Mouse (Mus musculus): ENCODE measurements around the gene Arrdc4. TPM values are rescaled to one million over a fixed set of nuclear protein-coding genes. Genes with fewer than 3 reads are reported as not detected.

Gene Arrdc4
- total RNA-seq (2012; rRNA removed) (not detected in 2 replicates), polyA plus RNA-seq (2012; ENCODE audit: insufficient read depth in 1 of 2, insufficient read length in 2 of 2, low read depth in 1 of 2, low replicate concordance in 2 of 2, missing spikeins in 1 of 2) (not detected)

DNA sequence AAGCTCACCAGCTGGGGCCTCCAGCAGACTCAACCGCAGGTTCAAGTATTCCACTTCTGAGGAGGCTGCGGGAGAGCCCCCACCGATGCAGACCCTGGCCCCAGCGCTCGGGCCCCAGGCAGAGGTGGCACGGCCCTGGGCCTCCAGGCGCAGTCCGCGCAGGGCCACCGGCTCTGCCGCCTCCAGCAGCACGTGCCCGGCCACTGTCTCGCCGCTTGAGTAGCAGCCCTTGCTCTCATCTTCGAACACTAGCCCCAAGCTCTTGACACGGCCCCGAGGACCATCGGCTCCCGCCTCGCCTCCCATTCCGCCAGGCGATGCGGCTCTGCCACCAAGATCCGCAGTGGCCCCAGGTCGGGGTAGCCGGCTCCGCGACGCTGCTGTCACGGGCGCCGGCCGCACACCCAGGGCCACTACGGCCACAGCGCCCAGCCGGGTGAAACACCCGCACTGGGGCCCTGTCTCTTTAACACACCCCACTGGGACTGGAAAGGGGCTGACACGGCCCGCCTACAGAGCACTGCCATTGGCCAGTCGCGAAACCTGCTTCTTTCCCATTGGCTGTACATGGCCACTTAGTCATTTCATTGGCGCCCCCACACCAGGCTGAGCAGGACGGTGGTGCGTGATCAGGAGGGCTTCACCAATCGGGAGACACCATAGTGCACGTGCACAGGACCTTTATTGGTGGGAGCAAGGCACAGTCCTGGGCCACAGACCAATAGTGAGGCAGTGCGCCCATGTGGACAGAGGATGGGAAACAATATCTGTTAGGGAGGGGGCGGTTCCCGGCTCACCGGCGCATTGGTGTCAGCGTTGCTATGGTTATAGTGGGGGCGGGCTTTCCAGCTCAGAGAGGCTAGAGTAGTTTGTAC is at the start of gene Arrdc4:
TSS of gene Arrdc4 (minus strand) at position 481 of the 875 bp plus-strand sequence.
- Histone ChIP-seq H3K27ac (ENCODE audit: control insufficient read depth, low read depth, low read length) (no peak within 1 kb of the TSS), H3K27me3 (ENCODE audit: control insufficient read depth in 1 of 2, insufficient read depth in 2 of 2, low read length in 2 of 2) (no peaks in the 10 kb centered on the region), H3K9ac (ENCODE audit: control insufficient read depth, low read depth, low read length, poor library complexity, severe bottlenecking) (no peak within 1 kb of the TSS), H3K4me3 (ENCODE audit: control insufficient read depth in 1 of 2, insufficient read depth in 1 of 2, low read depth in 2 of 2, low read length in 2 of 2) (no peak within 1 kb of the TSS), H3K9me3 (replicated peaks; ENCODE audit: insufficient read depth, low read length) (no peaks in the 10 kb centered on the region), H3K79me2 (ENCODE audit: control insufficient read depth, insufficient read depth, low read length, poor library complexity) (no peaks in the 10 kb centered on the region), H3K36me3 (ENCODE audit: control insufficient read depth in 1 of 2, insufficient read depth in 2 of 2, low read length in 2 of 2) (no peaks in the 10 kb centered on the region), H3K4me1 (ENCODE audit: control insufficient read depth in 1 of 2, insufficient read depth in 2 of 2, low read length in 2 of 2) (no peaks in the 10 kb centered on the region)
- TF ChIP-seq GATA1 (IDR thresholded peaks at IDR 0.05; ENCODE audit: low read depth, low read length) (no peak), CTCF (IDR thresholded peaks at IDR 0.05 in 2 of 3, conservative IDR thresholded peaks at IDR 0.05 in 1 of 3; ENCODE audit: control insufficient read depth in 1 of 3, insufficient read depth in 1 of 3, low read depth in 2 of 3, low read length in 3 of 3, poor library complexity in 1 of 3, severe bottlenecking in 1 of 3) (no peak), UBTF (IDR thresholded peaks at IDR 0.05; ENCODE audit: borderline replicate concordance, insufficient read depth, low read depth, low read length) (no peak), NELFE (IDR thresholded peaks at IDR 0.05; ENCODE audit: low read depth, low read length) (no peak), MAZ (IDR thresholded peaks at IDR 0.05; ENCODE audit: low read depth, low read length) (no peak), EP300 (IDR thresholded peaks at IDR 0.05; ENCODE audit: low read depth in 1 of 2, low read length in 2 of 2) (no peak), RAD21 (IDR thresholded peaks at IDR 0.05; ENCODE audit: low read depth, low read length) (no peak), NRF1 (IDR thresholded peaks at IDR 0.05; ENCODE audit: insufficient read depth, low read depth, low read length, poor library complexity, severe bottlenecking) (no peak), MYB (IDR thresholded peaks at IDR 0.05; ENCODE audit: low read depth, low read length) (no peak), GABPA (IDR thresholded peaks at IDR 0.05; ENCODE audit: low read depth, low read length) (no peak), POLR2A (IDR thresholded peaks at IDR 0.05; ENCODE audit: control insufficient read depth in 1 of 2, insufficient read depth in 1 of 2, low read depth in 1 of 2, low read length in 2 of 2, poor library complexity in 1 of 2) (no peak), MEF2A (IDR thresholded peaks at IDR 0.05; ENCODE audit: extremely low read depth, insufficient replicate concordance, low read depth, low read length, poor library complexity, severe bottlenecking) (no peak), BHLHE40 (IDR thresholded peaks at IDR 0.05; ENCODE audit: borderline replicate concordance, low read depth, low read length) (no peak), USF2 (IDR thresholded peaks at IDR 0.05; ENCODE audit: borderline replicate concordance in 1 of 2, insufficient read depth in 1 of 2, low read depth in 1 of 2, low read length in 2 of 2) (no peak), RCOR1 (IDR thresholded peaks at IDR 0.05; ENCODE audit: low read depth, low read length) (no peak), TBP (IDR thresholded peaks at IDR 0.05; ENCODE audit: low read depth, low read length) (no peak), MXI1 (IDR thresholded peaks at IDR 0.05; ENCODE audit: low read depth, low read length) (no peak), SIN3A (IDR thresholded peaks at IDR 0.05; ENCODE audit: low read length) (no peak), ZNF384 (IDR thresholded peaks at IDR 0.05; ENCODE audit: low read depth, low read length) (no peak), ZC3H11A (IDR thresholded peaks at IDR 0.05; ENCODE audit: low read depth, low read length) (no peak)
- no peak for DNase-seq (ENCODE audit: low read depth, low spot score)
